Mouse (Mus musculus): ENCODE data around the gene Hmgb1.

DNA sequence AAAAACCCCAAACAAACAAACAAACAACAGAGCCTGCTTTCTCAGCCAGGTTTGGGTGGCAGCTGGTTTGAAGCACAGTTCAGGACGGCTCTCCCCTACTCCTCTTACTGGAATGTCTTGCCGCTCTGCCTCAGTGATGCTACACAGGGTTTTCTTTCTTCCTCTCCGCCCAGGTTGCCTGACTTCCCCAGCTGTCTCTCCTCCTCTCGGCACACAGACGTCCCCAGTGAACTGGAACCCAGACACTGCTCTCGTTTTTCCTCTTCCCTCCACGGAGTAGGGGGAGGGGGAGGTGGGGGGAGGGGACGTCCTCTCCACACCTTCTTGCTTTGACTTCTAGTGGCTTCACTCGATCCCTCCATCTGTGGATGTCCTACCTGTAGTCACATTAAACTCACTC lies 179.2 kb downstream of the Hmgb1 start:
- TF ChIP-seq CTCF (IDR thresholded peaks at IDR 0.05) (no peak), POLR2A (IDR thresholded peaks at IDR 0.05; ENCODE audit: insufficient read depth, low read depth, low read length) (no peak), EP300 (IDR thresholded peaks at IDR 0.05; ENCODE audit: insufficient read depth, low read depth, low read length) (no peak)
